Mouse (Mus musculus) MEL (cell line): ENCODE measurements around the gene Hax1.

ENCODE experiments used
- CTCF ChIP-seq, 3 experiments: IDR thresholded peaks in 2 of 3; conservative IDR thresholded peaks in 1 of 3; 2 replicates each; pipeline ENCODE4 v1.5.1; 2011 to 2012; ENCODE audit warnings: low read length in 3 of 3, low read depth in 2 of 3, mild to moderate bottlenecking in 2 of 3, improper control_type of control experiment in 1 of 3, inconsistent platforms in 1 of 3, mixed read lengths in 1 of 3, moderate library complexity in 1 of 3; ENCODE audit not compliant: control insufficient read depth in 1 of 3, insufficient read depth in 1 of 3, poor library complexity in 1 of 3, severe bottlenecking in 1 of 3
- KAT2A ChIP-seq: conservative IDR thresholded peaks from 2 replicates; pipeline ENCODE4 v1.6.1; 2012; ENCODE audit warnings: low read depth, low read length, improper control_type of control experiment, inconsistent platforms
- MAX ChIP-seq: IDR thresholded peaks from 2 replicates; pipeline ENCODE4 v1.6.1; 2011; ENCODE audit warnings: low read length, improper control_type of control experiment
- MYC ChIP-seq: IDR thresholded peaks from 2 replicates; pipeline ENCODE4 v1.6.1; 2011; ENCODE audit warnings: low read depth, mild to moderate bottlenecking, low read length, improper control_type of control experiment, moderate library complexity
- POLR2A ChIP-seq, 2 experiments: IDR thresholded peaks; 2 replicates each; pipeline ENCODE4 v1.6.1; 2011 to 2012; ENCODE audit warnings: low read length in 2 of 2, mild to moderate bottlenecking in 2 of 2, control low read depth in 1 of 2, improper control_type of control experiment in 1 of 2, low read depth in 1 of 2, moderate library complexity in 1 of 2; ENCODE audit not compliant: control insufficient read depth in 1 of 2, insufficient read depth in 1 of 2, poor library complexity in 1 of 2
- POLR2AphosphoS2 ChIP-seq: IDR thresholded peaks from 2 replicates; pipeline ENCODE4 v1.6.1; 2011; ENCODE audit warnings: low read length, improper control_type of control experiment
- RAD21 ChIP-seq: IDR thresholded peaks from 2 replicates; pipeline ENCODE4 v1.6.1; 2011; ENCODE audit warnings: mild to moderate bottlenecking, low read depth, low read length, improper control_type of control experiment
- ZKSCAN1 ChIP-seq: IDR thresholded peaks from 2 replicates; pipeline ENCODE4 v1.6.1; 2012; ENCODE audit warnings: low read depth, mild to moderate bottlenecking, inconsistent platforms, low read length, improper control_type of control experiment, moderate library complexity
- ZNF384 ChIP-seq: IDR thresholded peaks from 2 replicates; pipeline ENCODE4 v1.6.1; 2012; ENCODE audit warnings: low read depth, mild to moderate bottlenecking, inconsistent platforms, low read length, improper control_type of control experiment

- TF ChIP-seq MAX (peak; percentile 26), MYC (no peak), POLR2A (IDR thresholded peaks at IDR 0.05; ENCODE audit: control insufficient read depth in 1 of 2, insufficient read depth in 1 of 2, low read depth in 1 of 2, low read length in 2 of 2, poor library complexity in 1 of 2) (no peak; a peak in 1 of 4 replicates), POLR2AphosphoS2 (no peak), RAD21 (peak; percentile 53), KAT2A (no peak), CTCF (IDR thresholded peaks at IDR 0.05 in 2 of 3, conservative IDR thresholded peaks at IDR 0.05 in 1 of 3; ENCODE audit: control insufficient read depth in 1 of 3, insufficient read depth in 1 of 3, low read depth in 2 of 3, low read length in 3 of 3, poor library complexity in 1 of 3, severe bottlenecking in 1 of 3) (peak; percentile 86 to 93 (median 88)), ZNF384 (no peak; the same call in 1 of the 2 replicates), ZKSCAN1 (no peak)
Measured at GRCm38 (mm10) chr3:89963926-89964739, 34.4 kb downstream of the Hax1 start.
